Comparison of ENCODE assay signal across 16 mouse cellular contexts in genomic region chr1:119266013-119266412, GRCm38 (mm10).
"Had no signal": no experiment of that assay in that cellular context is flagged by ENCODE, and none has a peak within 500 bp of the region (broad histone marks: within the 10 kb centered on the region; RNA-seq: fewer than 3 reads in every experiment).

No protein-coding gene starts in this region.

- H3K4me1 ChIP-seq: intestine, embryonic 15.5 days; kidney, embryonic 15.5 days; liver, embryonic 13.5 days had no signal

- H3K4me2 ChIP-seq: intestine, embryonic 15.5 days; kidney, embryonic 15.5 days; liver, embryonic 13.5 days had no signal

- ATAC-seq: intestine, embryonic 15.5 days had no signal

- H3K27ac ChIP-seq: intestine, embryonic 15.5 days; kidney, embryonic 15.5 days; left cerebral cortex, adult 2 months; liver, embryonic 13.5 days; stomach, postnatal 0 days had no signal

- H3K9ac ChIP-seq: intestine, embryonic 15.5 days; kidney, embryonic 15.5 days; liver, embryonic 13.5 days had no signal

- H3K4me3 ChIP-seq: intestine, embryonic 15.5 days; kidney, embryonic 15.5 days; left cerebral cortex, adult 2 months; liver, embryonic 13.5 days had no signal

- H3K9me3 ChIP-seq: intestine, embryonic 15.5 days; liver, embryonic 13.5 days had no signal

- DNase-seq: kidney, adult 11 months; kidney, adult 8-10 months; kidney, postnatal 10 days; kidney, postnatal 36 days; layer of hippocampus, postnatal 36 days; liver, embryonic 13.5 days; lung, adult 2 months; lung, postnatal 14 days; lung, postnatal 4 days; thymus, adult 2 months; thymus, postnatal 14 days; thymus, postnatal 4 days had no signal

- H3K36me3 ChIP-seq: intestine, embryonic 15.5 days; kidney, embryonic 15.5 days; liver, embryonic 13.5 days had no signal

- H3K27me3 ChIP-seq: intestine, embryonic 15.5 days; kidney, embryonic 15.5 days; liver, embryonic 13.5 days had no signal
